Mouse (Mus musculus): ENCODE data around the gene Alx1.

Gene Alx1

GRCm38 (mm10) chr10:103029730-103030490, at the start of gene Alx1:
Gene Alx1, minus strand, starts transcription at chr10:103030215.
- no peak for DNase-seq

- no peak for DNase-seq
Measured at GRCm38 (mm10) chr10:103049593-103049992, 19.6 kb upstream of the Alx1 start.

GRCm38 (mm10) chr10:103046623-103047022, 16.6 kb upstream of the Alx1 start:
- DNase-seq, result no peak

- DNase-seq, result no peak
Measured at GRCm38 (mm10) chr10:103045019-103045418, 15.0 kb upstream of the Alx1 start.

- no peak for DNase-seq
Measured at GRCm38 (mm10) chr10:103035002-103035640, 5.1 kb upstream of the Alx1 start.

- no peak for DNase-seq
Measured at GRCm38 (mm10) chr10:103030931-103031330, 916 bp upstream of the Alx1 start.

- no peak for DNase-seq
Measured at GRCm38 (mm10) chr10:103029132-103029729, 784 bp downstream of the Alx1 start.

GRCm38 (mm10) chr10:103028253-103029131, 1.5 kb downstream of the Alx1 start:
- no peak for DNase-seq

- no peak for DNase-seq
Measured at GRCm38 (mm10) chr10:103027931-103028252, 2.1 kb downstream of the Alx1 start.

GRCm38 (mm10) chr10:103027226-103027930, 2.6 kb downstream of the Alx1 start:
- no peak for DNase-seq

- DNase-seq, result no peak
Measured at GRCm38 (mm10) chr10:103026636-103027225, 3.3 kb downstream of the Alx1 start.

- DNase-seq, result no peak
Measured at GRCm38 (mm10) chr10:103002556-103002955, 27.5 kb downstream of the Alx1 start.

GRCm38 (mm10) chr10:103000902-103001301, 29.1 kb downstream of the Alx1 start:
- DNase-seq, result no peak

- DNase-seq, result no peak
Measured at GRCm38 (mm10) chr10:102999584-102999983, 30.4 kb downstream of the Alx1 start.

GRCm38 (mm10) chr10:102975106-102975505, 54.9 kb downstream of the Alx1 start:
- no peak for DNase-seq

- no peak for DNase-seq
Measured at GRCm38 (mm10) chr10:102959602-102960001, 70.4 kb downstream of the Alx1 start.
